Mouse (Mus musculus) thymus, adult 2 months (tissue): ENCODE data around the gene Jpt2.

Experiments used
- CTCF ChIP-seq: fragments of 200-500 bp; IDR thresholded peaks from 2 replicates; pipeline ENCODE4 v1.5.1; 2012; ENCODE audit warnings: mild to moderate bottlenecking, control low read depth, low read length, moderate library complexity, borderline replicate concordance; ENCODE audit not compliant: control insufficient read depth, poor library complexity, insufficient read depth; ENCODE audit errors: extremely low read depth
- POLR2A ChIP-seq: fragments of 200-500 bp; IDR thresholded peaks from 2 replicates; pipeline ENCODE4 v1.6.1; 2012; ENCODE audit warnings: mild to moderate bottlenecking, low read length, control low read depth, moderate library complexity; ENCODE audit not compliant: control insufficient read depth, poor library complexity, insufficient read depth; ENCODE audit errors: extremely low read depth

GRCm38 (mm10) chr17:24932431-24932830, 28.1 kb downstream of the Jpt2 start:
- TF ChIP-seq POLR2A (no peak), CTCF (no peak)
